Mouse (Mus musculus): Measurements from ENCODE around the gene Tnrc6a.

Tnrc6a gene

DNA sequence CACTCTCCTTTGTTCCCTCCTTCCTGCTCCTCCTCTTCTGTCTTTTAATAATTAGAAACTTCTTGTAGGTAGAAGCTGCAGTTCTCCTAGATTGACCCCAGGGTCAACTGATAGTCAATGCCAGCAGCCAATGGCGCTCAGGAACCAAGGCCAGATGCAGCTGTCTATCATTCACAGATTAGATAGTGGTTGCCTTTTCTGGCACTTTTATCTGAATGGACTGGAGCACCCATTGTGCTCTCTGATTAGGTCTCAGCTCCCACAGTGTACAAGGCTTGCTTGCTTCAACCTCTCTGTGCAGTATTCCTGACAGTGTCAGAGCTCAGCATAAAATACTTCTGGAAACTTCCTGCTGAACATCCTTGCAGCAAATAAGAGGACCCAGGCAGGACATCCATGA lies 121.1 kb downstream of the Tnrc6a start:
- DNase-seq: no peak
